Mouse (Mus musculus) forebrain, postnatal 0 days (tissue): ENCODE results near the gene Dcps. TPM values are rescaled to one million over a fixed set of nuclear protein-coding genes. Genes with fewer than 3 reads are reported as not detected.

Experiments
- ATAC-seq: fragments of 200-750 bp; cut with Nextera tagmentation; 2 replicates; pipeline ENCODE4 v1.8.0; 2017; ENCODE audit warnings: mild to moderate bottlenecking, moderate library complexity
- DNase-seq: peaks from one replicate; pipeline ENCODE4 v3.0.0-alpha.2; 2015
- H3K27ac ChIP-seq: fragments of 300-500 bp; sonication (generic); 2 replicates; pipeline ENCODE4 v1.5.1; 2014; ENCODE audit warnings: low read depth, mild to moderate bottlenecking, antibody characterized with exemption, low read length, moderate library complexity, mixed read lengths
- H3K27me3 ChIP-seq: fragments of 300-500 bp; sonication (generic); 2 replicates; pipeline ENCODE4 v1.6.1; 2014; ENCODE audit warnings: mild to moderate bottlenecking, low read length, mixed read lengths; ENCODE audit not compliant: insufficient read depth
- H3K36me3 ChIP-seq: fragments of 300-500 bp; sonication (generic); 2 replicates; pipeline ENCODE4 v1.6.1; 2014; ENCODE audit warnings: mild to moderate bottlenecking, moderate library complexity; ENCODE audit not compliant: insufficient read depth
- H3K4me1 ChIP-seq: fragments of 300-500 bp; sonication (generic); 2 replicates; pipeline ENCODE4 v1.6.1; 2014; ENCODE audit warnings: antibody characterized with exemption; ENCODE audit not compliant: insufficient read depth
- H3K4me2 ChIP-seq: fragments of 300-500 bp; sonication (generic); 2 replicates; pipeline ENCODE4 v1.6.1; 2014; ENCODE audit warnings: low read depth, mild to moderate bottlenecking, moderate library complexity
- H3K4me3 ChIP-seq: fragments of 300-500 bp; sonication (generic); 2 replicates; pipeline ENCODE4 v1.5.1; 2014; ENCODE audit warnings: low read depth, low read length, mixed read lengths
- H3K9ac ChIP-seq: fragments of 300-500 bp; sonication (generic); 2 replicates; pipeline ENCODE4 v1.6.1; 2014; ENCODE audit warnings: mild to moderate bottlenecking
- H3K9me3 ChIP-seq: fragments of 300-500 bp; sonication (generic); 2 replicates; pipeline ENCODE4 v1.6.1; 2016; ENCODE audit warnings: low read length
- CTCF ChIP-seq: sonication (generic); IDR thresholded peaks from 2 replicates; pipeline ENCODE4 v1.5.1; 2016; ENCODE audit warnings: antibody characterized with exemption, control low read depth, low read depth
- WGBS: fragments of 180-500 bp; shearing (Covaris S2); extraction: QIAGEN DNeasy Blood & Tissue Kit; methylation state at CpG from one replicate; pipeline ENCODE4 v1.1.7; 2014; 5-methylcytosine and 5-hydroxymethylcytosine counted together
- polyA plus RNA-seq: library from polyadenylated mRNA; unstranded; fragments of >200 nt; fragmentation: Nextera tagmentation; extraction: Ambion mirVana; gene quantifications from 2 replicates; pipeline ENCODE4 v1.2.1, GENCODE M21; 2015
- total RNA-seq: library from RNA; depleted of rRNA; stranded (reverse); fragments of >200 nt; gene quantifications from 2 replicates; pipeline ENCODE4 v1.2.3, GENCODE M21; 2014

Gene Dcps
- total and polyA plus RNA-seq, 2 experiments from 2014 or later, result 48.5 to 63.6 TPM

DNA sequence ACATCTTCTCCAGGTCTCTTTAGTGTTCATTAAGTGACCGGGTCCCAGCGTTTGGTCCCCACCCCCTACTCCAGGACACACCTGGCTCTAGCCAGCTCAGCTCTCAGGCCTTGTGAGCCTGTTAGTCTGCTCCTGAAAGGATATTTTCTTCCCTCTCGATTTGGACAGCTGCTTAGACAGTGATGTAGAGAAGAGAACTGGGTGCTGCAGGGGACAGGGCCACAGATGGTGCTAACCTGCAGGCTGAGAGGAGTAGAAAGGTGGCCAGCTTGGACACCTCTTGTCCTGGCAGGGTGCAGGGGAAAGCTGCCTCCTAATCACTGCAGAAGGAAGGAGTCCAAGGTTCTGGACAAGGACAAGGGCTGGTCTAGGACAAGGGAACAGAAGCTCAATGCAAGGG is 67.8 kb downstream of the Dcps start:
- no peak overlapping the region for H3K4me2 ChIP-seq
- no peak overlapping the region for H3K27ac ChIP-seq
- H3K4me3 ChIP-seq, result no peak overlapping the region
- DNase-seq, result no peak
- H3K27me3 ChIP-seq, result no peaks in the 10 kb centered on the region
- no peaks in the 10 kb centered on the region for H3K36me3 ChIP-seq
- 87% methylated on average over 3 of the region's 3 CpGs for WGBS
- H3K9ac ChIP-seq, result no peak overlapping the region
- TF ChIP-seq CTCF, result no peak
- no peaks in the 10 kb centered on the region for H3K9me3 ChIP-seq
- no peak for ATAC-seq
- no peaks in the 10 kb centered on the region for H3K4me1 ChIP-seq

DNA sequence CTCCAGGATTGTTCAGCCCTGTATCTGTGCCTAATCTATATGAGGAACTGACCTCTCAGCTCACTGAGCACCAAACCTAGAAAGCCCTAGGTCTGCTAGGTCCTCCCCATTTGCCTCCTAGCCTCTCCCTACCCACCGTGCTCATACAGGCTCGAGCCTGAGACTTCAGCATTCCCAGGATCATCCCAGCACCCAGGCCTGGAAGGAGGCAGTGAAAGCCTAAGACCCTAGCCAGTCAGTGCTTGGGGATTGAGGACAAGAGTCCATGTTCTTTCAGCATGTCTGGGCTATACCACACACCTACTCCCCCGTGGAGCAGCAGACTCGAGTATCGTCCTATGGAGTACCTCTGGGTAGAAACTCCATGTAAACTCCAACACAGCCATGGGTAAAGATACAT is 68.5 kb downstream of the Dcps start:
- WGBS, result 90% methylated on average over 5 of the region's 5 CpGs
- no peak for ATAC-seq

DNA sequence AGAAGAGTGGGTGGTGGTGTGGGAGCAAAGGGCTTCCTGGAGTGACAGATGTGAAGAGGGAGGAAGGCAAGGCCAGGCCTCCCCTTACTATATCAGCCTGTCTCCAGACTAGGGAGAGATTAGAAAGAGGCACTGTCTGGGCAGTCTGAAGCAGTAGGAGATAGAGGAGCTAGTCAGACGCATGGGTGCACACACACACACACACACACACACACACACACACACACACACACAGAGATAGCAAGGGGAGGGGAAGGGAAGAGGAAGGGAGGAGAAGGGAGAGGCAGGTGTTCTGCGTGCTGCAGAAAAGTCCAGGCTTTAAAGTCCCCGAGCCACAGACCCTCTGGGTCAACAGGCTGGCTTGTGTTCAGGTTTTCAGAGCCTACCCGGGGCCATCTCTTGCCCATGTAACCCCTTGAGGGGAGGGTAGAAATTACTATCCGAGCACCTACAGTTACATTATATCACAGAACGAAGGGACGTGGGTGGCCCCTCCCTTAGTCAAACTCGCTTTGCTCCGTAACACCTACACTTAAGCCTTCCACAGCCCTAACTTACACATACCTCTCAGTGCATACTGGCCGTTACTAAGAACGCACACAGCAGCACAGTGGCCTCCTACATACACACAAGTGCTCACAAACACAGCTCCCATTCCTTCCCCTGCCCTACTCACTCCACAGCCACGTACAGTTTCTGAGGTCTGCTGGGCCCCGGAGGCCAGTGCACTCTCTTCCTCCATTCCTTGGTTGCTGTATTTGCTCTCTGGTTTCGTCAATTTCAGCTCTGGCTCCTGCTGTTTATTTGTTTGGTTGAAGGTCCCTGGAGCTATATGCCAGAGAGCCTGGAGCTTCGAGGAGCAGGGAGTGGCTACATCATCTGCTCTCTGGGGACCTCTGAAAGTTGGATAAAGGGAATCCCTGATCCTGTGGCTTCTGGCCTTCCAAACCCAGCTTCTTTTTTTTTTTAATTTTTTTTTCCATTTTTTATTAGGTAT is 69.7 kb downstream of the Dcps start:
- Histone ChIP-seq H3K4me2 (no peak overlapping the region), H3K27me3 (no peaks in the 10 kb centered on the region), H3K9ac (no peak overlapping the region), H3K4me1 (no peaks in the 10 kb centered on the region), H3K27ac (no peak overlapping the region), H3K9me3 (no peaks in the 10 kb centered on the region), H3K4me3 (no peak overlapping the region), H3K36me3 (no peaks in the 10 kb centered on the region)
- 71% methylated on average over 15 of the region's 15 CpGs for WGBS
- DNase-seq, result no peak
- TF ChIP-seq CTCF, result no peak
- no peak for ATAC-seq

More for the DNA sequence above, 68.5 kb downstream of the Dcps start:
- Histone ChIP-seq H3K36me3 (no peaks in the 10 kb centered on the region), H3K4me3 (no peak overlapping the region), H3K4me1 (no peaks in the 10 kb centered on the region), H3K27ac (no peak overlapping the region), H3K9me3 (no peaks in the 10 kb centered on the region), H3K4me2 (no peak overlapping the region), H3K9ac (no peak overlapping the region), H3K27me3 (no peaks in the 10 kb centered on the region)
- TF ChIP-seq CTCF, result no peak
- DNase-seq, result no peak

DNA sequence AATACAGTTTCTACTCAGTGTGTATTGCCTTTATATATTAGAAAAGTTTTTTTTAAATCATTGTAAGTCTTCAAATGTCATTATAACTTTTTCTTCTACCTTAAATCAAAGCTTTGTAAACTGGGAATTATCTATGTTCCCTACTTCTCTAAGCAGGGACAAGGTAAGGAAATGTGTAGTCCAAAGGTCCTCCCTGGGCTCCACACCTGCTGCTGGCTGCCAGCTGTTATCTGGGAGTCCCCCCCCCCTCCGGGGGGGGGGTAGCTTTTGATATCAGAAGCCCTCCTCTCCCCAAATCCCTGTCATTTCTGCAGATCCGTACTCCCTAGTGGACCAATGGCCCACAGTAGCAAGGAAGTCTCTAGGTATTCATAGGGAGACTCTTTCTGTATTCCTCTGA is 70.4 kb downstream of the Dcps start:
- no peak for ATAC-seq

DNA sequence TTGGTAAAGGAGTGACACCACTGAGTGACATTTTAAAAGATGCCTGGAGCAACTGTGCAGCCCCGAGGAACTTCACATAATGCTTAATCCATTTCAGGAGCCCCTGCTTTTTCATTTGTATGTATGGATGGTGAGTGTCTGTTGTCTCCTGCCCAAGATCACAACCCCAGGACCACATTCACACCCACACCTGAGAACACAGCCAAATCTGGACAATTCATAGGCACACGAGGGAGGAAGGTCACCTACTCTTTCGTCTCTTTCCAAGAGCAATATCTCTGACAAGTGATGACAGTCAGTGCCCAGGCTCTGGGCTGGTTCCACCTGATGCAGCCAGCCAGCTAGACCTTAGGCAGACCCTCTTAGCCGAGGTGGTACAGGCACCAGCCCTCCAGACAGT is 71.2 kb downstream of the Dcps start:
- Histone ChIP-seq H3K4me2 (no peak overlapping the region), H3K9me3 (no peaks in the 10 kb centered on the region), H3K36me3 (no peaks in the 10 kb centered on the region), H3K4me3 (no peak overlapping the region), H3K9ac (no peak overlapping the region), H3K4me1 (no peaks in the 10 kb centered on the region), H3K27me3 (no peaks in the 10 kb centered on the region), H3K27ac (no peak overlapping the region)
- ATAC-seq (no peak), DNase-seq (no peak)
- TF ChIP-seq CTCF, result no peak
- WGBS, result 78% methylated on average over 4 of the region's 4 CpGs

More for the DNA sequence above, 70.4 kb downstream of the Dcps start:
- DNase-seq, result no peak
- H3K36me3 ChIP-seq, result no peaks in the 10 kb centered on the region
- no peak for TF ChIP-seq CTCF
- no peak overlapping the region for H3K9ac ChIP-seq
- no peak overlapping the region for H3K27ac ChIP-seq
- no peak overlapping the region for H3K4me2 ChIP-seq
- H3K4me3 ChIP-seq, result no peak overlapping the region
- WGBS, result 63% methylated on average over 2 of the region's 2 CpGs
- H3K27me3 ChIP-seq, result no peaks in the 10 kb centered on the region
- H3K9me3 ChIP-seq, result no peaks in the 10 kb centered on the region
- no peaks in the 10 kb centered on the region for H3K4me1 ChIP-seq

DNA sequence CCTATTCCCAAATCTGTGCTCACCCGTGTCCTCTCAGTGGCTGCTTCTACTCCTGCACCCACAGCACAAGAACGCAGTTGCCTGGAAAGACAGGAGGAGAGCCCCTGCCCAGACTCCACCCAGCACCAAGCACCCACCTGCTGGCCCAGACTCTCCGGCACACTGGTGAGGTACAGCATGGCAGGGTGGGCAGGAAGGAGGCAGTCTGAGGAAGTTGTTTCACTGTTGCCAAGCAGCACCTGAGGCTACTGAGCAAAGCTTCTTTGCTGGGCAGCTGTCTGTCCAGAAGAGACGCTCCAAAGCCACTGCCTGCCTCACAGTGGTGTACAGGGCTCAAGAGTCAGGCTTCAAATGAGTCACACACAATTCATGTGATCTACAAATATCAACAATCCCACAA is 77.1 kb downstream of the Dcps start:
- TF ChIP-seq CTCF, result no peak
- H3K36me3 ChIP-seq, result no peaks in the 10 kb centered on the region; the same call in 1 of the 2 replicates
- no peak overlapping the region for H3K4me3 ChIP-seq
- no peak overlapping the region for H3K9ac ChIP-seq
- H3K9me3 ChIP-seq, result no peaks in the 10 kb centered on the region
- no peaks in the 10 kb centered on the region for H3K4me1 ChIP-seq
- H3K4me2 ChIP-seq, result no peak overlapping the region
- 83% methylated on average over 4 of the region's 4 CpGs for WGBS
- DNase-seq, result no peak
- H3K27ac ChIP-seq, result no peak overlapping the region
- no peak for ATAC-seq
- no peaks in the 10 kb centered on the region for H3K27me3 ChIP-seq

DNA sequence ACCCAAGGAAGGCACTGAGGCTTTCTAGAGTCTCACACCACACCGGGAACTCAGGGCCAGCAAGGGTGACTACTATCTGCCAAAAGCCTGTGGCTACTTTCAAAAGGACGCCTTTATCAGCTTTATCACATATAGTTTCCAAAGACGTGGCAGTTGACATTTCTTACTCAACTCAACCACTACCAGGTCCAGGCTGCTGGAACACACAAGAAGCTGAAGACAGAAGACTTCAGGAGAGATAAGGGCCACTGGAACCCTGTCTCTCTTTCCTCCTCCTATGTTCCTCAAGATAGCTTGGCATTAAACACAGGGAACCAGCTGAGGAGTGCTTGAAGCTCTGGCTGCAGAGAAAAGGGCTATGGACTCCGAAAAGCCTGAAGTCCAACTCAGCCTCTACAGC is 78.0 kb downstream of the Dcps start:
- Histone ChIP-seq H3K4me3 (no peak overlapping the region), H3K4me2 (no peak overlapping the region), H3K9me3 (no peaks in the 10 kb centered on the region), H3K27me3 (no peaks in the 10 kb centered on the region), H3K27ac (no peak overlapping the region), H3K36me3 (no peaks in the 10 kb centered on the region; the same call in 1 of the 2 replicates), H3K4me1 (no peaks in the 10 kb centered on the region), H3K9ac (no peak overlapping the region)
- no peak for TF ChIP-seq CTCF
- 93% methylated on average over 4 of the region's 4 CpGs for WGBS
- DNase-seq, result no peak
- ATAC-seq, result no peak
